Mouse (Mus musculus) cerebellum, adult 9-11 months (tissue): ENCODE measurements around the gene Gm14692.
"Not testable (repeated sequence)": the region's sequence is repeated elsewhere in the genome, so short reads cannot be mapped to it uniquely, and the experiment has no call there.

Experiments
- DNase-seq: peaks from one replicate; pipeline ENCODE4 v3.0.0; 2022

Gm14692 gene

GRCm38 (mm10) chrX:67695398-67695797 is at the start of gene Gm14692:
TSS of gene Gm14692 (plus strand) at chrX:67695698.
- not testable (repeated sequence) for DNase-seq

- not testable (repeated sequence) for DNase-seq
Observed at GRCm38 (mm10) chrX:67693462-67693861, 2.0 kb upstream of the Gm14692 start, which contains the start of gene Gm1140. TSS of gene Gm1140 (minus strand) at chrX:67693562.
